Mouse (Mus musculus): ENCODE data around the gene Spata7. TPM values are rescaled to one million over a fixed set of nuclear protein-coding genes. Genes with fewer than 3 reads are reported as not detected.

Spata7 gene
- polyA plus RNA-seq, 1 experiment from 2014 or later = 9.9 TPM

DNA sequence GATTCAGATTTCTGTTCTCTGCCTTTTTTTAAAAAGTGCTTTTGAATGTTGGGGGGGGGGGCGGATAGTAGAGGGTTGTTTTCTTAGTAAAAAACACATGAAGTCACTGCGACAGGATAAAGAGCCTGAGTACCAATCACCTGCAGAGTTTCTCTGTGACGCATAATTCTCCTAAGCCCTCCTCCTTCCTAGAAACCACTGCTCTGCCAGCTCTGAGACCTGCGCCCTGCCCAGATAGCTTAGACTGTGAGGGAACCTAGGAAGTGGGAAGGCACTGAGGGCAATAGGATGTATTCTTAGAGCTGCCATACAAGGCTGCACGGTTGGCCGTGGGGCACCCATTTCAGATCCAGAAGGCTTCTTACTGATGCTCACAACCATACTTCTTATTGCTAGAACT is 84.9 kb downstream of the Spata7 start:
- no peak overlapping the region for H3K9ac ChIP-seq (ENCODE audit: low read depth, low read length)
- no peak overlapping the region for H3K4me3 ChIP-seq (ENCODE audit: low read depth, low read length)
- no peak overlapping the region for H3K27ac ChIP-seq (replicated peaks; ENCODE audit: low read depth, low read length)
- no peaks in the 10 kb centered on the region for H3K9me3 ChIP-seq (ENCODE audit: control insufficient read depth, low read length)
- H3K36me3 ChIP-seq (ENCODE audit: control insufficient read depth, insufficient read depth, low read length) = no peaks in the 10 kb centered on the region
- no peak for ATAC-seq (ENCODE audit: low read depth)
- 64% methylated on average over 6 of the region's 6 CpGs for WGBS
- peaks cover 4% of the 10 kb centered on the region; the same call in 1 of the 2 replicates for H3K4me1 ChIP-seq (ENCODE audit: control insufficient read depth, insufficient read depth, low read length)
- H3K27me3 ChIP-seq (replicated peaks; ENCODE audit: control insufficient read depth, insufficient read depth, low read length) = no peaks in the 10 kb centered on the region
- H3K4me2 ChIP-seq (ENCODE audit: low read depth, low read length) = no peak overlapping the region
- DNase-seq (ENCODE audit: low spot score) = no peak

DNA sequence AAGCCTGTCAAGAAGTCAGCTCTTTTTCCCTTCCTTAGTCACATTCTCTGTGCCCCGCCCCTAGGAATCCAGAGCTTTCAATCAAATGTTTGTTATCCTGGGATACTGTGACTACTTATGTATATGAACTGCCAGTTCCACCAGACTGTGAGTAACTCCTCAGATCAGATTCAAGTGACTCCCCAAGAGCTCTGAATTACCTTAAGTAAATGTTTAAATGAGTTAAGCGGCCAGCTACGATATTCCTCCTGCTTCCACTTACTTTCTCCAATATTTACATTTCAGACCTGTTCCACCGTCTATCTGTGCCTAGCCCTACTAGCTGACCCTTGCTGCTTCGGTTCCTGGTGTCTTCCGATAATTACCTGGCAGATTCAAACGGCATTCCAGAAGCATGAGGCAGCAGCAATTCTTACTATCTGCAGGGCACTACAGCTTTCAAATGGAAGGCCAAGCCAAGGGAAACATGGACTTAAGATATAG is 85.7 kb downstream of the Spata7 start:
- peaks cover 4% of the 10 kb centered on the region; the same call in 1 of the 2 replicates for H3K4me1 ChIP-seq (ENCODE audit: control insufficient read depth, insufficient read depth, low read length)
- H3K36me3 ChIP-seq (ENCODE audit: control insufficient read depth, insufficient read depth, low read length) = no peaks in the 10 kb centered on the region
- 31% methylated on average over 7 of the region's 7 CpGs for WGBS
- peak; percentile 44; the same call in 1 of the 2 replicates for ATAC-seq (ENCODE audit: low read depth)
- H3K27ac ChIP-seq (replicated peaks; ENCODE audit: low read depth, low read length) = no peak overlapping the region
- no peaks in the 10 kb centered on the region for H3K27me3 ChIP-seq (replicated peaks; ENCODE audit: control insufficient read depth, insufficient read depth, low read length)
- H3K9me3 ChIP-seq (ENCODE audit: control insufficient read depth, low read length) = no peaks in the 10 kb centered on the region
- no peak overlapping the region for H3K4me3 ChIP-seq (ENCODE audit: low read depth, low read length)
- H3K4me2 ChIP-seq (ENCODE audit: low read depth, low read length) = no peak overlapping the region
- peak; percentile 31 for DNase-seq (ENCODE audit: low spot score)
- no peak overlapping the region for H3K9ac ChIP-seq (ENCODE audit: low read depth, low read length)

DNA sequence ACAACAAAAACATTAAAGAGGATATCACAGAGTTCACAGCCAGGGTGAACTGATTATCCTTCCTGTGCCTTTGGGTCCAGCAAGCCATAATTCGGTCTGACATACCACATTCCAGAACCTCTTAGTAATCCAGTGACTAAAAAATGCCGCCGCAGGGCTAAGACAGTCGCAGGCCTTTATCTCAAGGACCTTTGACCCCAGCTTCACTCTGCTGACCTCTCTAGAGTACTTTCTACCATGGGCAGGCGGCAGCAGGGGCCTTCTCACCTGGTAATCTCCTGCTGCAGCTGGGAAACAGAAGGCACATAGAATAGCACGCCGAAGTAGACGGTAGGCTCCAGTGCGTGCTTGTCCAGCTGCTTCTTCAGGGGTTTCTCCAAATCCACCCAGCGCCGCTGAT is 86.8 kb downstream of the Spata7 start:
- WGBS = 30% methylated on average over 11 of the region's 11 CpGs
- no peak for ATAC-seq (ENCODE audit: low read depth)

DNA sequence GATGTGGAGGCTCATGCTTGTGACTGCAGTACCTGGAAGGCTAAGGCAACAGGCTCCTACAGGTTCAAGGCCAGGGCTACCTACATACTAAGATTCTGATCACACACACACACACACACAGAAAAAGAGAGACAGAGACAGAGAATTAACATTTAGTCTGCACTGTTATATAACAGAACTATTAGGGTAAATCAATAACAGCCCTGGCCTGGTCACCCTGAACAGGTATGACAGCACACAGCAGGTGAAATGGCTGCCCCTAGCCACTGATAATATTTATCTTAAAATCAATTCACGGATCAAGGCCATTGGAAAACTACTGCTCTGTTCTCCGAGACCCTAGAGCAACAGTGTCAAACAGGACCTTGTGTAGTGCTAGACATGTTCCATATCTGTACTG is 88.2 kb downstream of the Spata7 start:
- no peaks in the 10 kb centered on the region for H3K27me3 ChIP-seq (replicated peaks; ENCODE audit: control insufficient read depth, insufficient read depth, low read length)
- no peak for DNase-seq (ENCODE audit: low spot score)
- ATAC-seq (ENCODE audit: low read depth) = no peak
- peaks cover 9% of the 10 kb centered on the region; the same call in 1 of the 2 replicates for H3K4me1 ChIP-seq (ENCODE audit: control insufficient read depth, insufficient read depth, low read length)
- H3K4me3 ChIP-seq (ENCODE audit: low read depth, low read length) = no peak overlapping the region
- H3K9ac ChIP-seq (ENCODE audit: low read depth, low read length) = no peak overlapping the region
- H3K27ac ChIP-seq (replicated peaks; ENCODE audit: low read depth, low read length) = no peak overlapping the region
- no peaks in the 10 kb centered on the region for H3K9me3 ChIP-seq (ENCODE audit: control insufficient read depth, low read length)
- no peak overlapping the region for H3K4me2 ChIP-seq (ENCODE audit: low read depth, low read length)
- no peaks in the 10 kb centered on the region for H3K36me3 ChIP-seq (ENCODE audit: control insufficient read depth, insufficient read depth, low read length)
- 90% methylated on average over 2 of the region's 2 CpGs for WGBS

More for the DNA sequence above, 86.8 kb downstream of the Spata7 start:
- Histone ChIP-seq H3K36me3 (ENCODE audit: control insufficient read depth, insufficient read depth, low read length) (no peaks in the 10 kb centered on the region), H3K27me3 (replicated peaks; ENCODE audit: control insufficient read depth, insufficient read depth, low read length) (no peaks in the 10 kb centered on the region), H3K4me2 (ENCODE audit: low read depth, low read length) (no peak overlapping the region), H3K27ac (replicated peaks; ENCODE audit: low read depth, low read length) (no peak overlapping the region), H3K4me3 (ENCODE audit: low read depth, low read length) (no peak overlapping the region), H3K9me3 (ENCODE audit: control insufficient read depth, low read length) (no peaks in the 10 kb centered on the region), H3K9ac (ENCODE audit: low read depth, low read length) (no peak overlapping the region), H3K4me1 (ENCODE audit: control insufficient read depth, insufficient read depth, low read length) (peaks cover 4% of the 10 kb centered on the region; the same call in 1 of the 2 replicates)
- no peak for DNase-seq (ENCODE audit: low spot score)

Other genes starting within 250 kb of the Spata7 start
- 2.8 and 2.9 TPM in 2 replicates for gene Kcnk10, start 49.8 kb upstream of the Spata7 start, polyA plus RNA-seq (2014; fragmentation: Nextera tagmentation; extraction: Ambion mirVana)
- gene Ptpn21, start 109.2 kb downstream of the Spata7 start, polyA plus RNA-seq (2014; fragmentation: Nextera tagmentation; extraction: Ambion mirVana) = 11.4 and 11.7 TPM in 2 replicates
- 113 and 128 TPM in 2 replicates for gene Zc3h14, start 118.8 kb downstream of the Spata7 start, polyA plus RNA-seq (2014; fragmentation: Nextera tagmentation; extraction: Ambion mirVana)